In genomic region chrX:106830494-106830893, GRCm38 (mm10) we compare ENCODE assay signal across 27 mouse cellular contexts. TPM values are rescaled to one million over a fixed set of nuclear protein-coding genes. Genes with fewer than 3 reads are reported as not detected.
DNase-seq lines count a peak whose midpoint lies in the region; ATAC-seq and TF ChIP-seq lines count a peak whose summit lies in the region.
"Had no signal": no experiment of that assay in that cellular context is flagged by ENCODE, and none has a peak within 500 bp of the region (broad histone marks: within the 10 kb centered on the region; RNA-seq: fewer than 3 reads in every experiment).

No protein-coding gene starts in this region.

- no peak for TF ChIP-seq CTCF in thymus, adult 2 months (IDR thresholded peaks at IDR 0.05; ENCODE audit: borderline replicate concordance, control insufficient read depth, extremely low read depth, insufficient read depth, low read length, poor library complexity)

- no peaks in the 10 kb centered on the region for H3K4me1 ChIP-seq in embryonic facial prominence, embryonic 14.5 days (ENCODE audit: control insufficient read depth, insufficient read depth, low read length)
- no peaks in the 10 kb centered on the region for H3K4me1 ChIP-seq in embryonic facial prominence, embryonic 10.5 days
- 0 out of 2 replicates have a peak, but pooled peaks cover 2% of the 10 kb centered on the region for H3K4me1 ChIP-seq in thymus, adult 2 months (replicated peaks; ENCODE audit: control insufficient read depth, insufficient read depth, low read length)
- no peaks in the 10 kb centered on the region for H3K4me1 ChIP-seq in limb, embryonic 14.5 days (ENCODE audit: control insufficient read depth, insufficient read depth, low read length)
- H3K4me1 ChIP-seq: embryonic facial prominence, embryonic 13.5 days; forebrain, embryonic 12.5 days; hindbrain, embryonic 13.5 days had no signal

- 59% methylated on average over 1 of the region's 1 CpGs for WGBS in embryonic facial prominence, embryonic 14.5 days
- 94% methylated on average over 1 of the region's 1 CpGs for WGBS in embryonic facial prominence, embryonic 10.5 days
- WGBS in thymus, adult 2 months, result 9% methylated on average over 1 of the region's 1 CpGs
- 50% methylated on average over 1 of the region's 1 CpGs for WGBS in limb, embryonic 14.5 days

- no peak overlapping the region for H3K4me3 ChIP-seq in embryonic facial prominence, embryonic 14.5 days (ENCODE audit: low read depth, low read length)
- H3K4me3 ChIP-seq in embryonic facial prominence, embryonic 10.5 days, result no peak overlapping the region
- H3K4me3 ChIP-seq in thymus, adult 2 months (ENCODE audit: control insufficient read depth, insufficient read depth, low read length), result no peak overlapping the region
- H3K4me3 ChIP-seq in limb, embryonic 14.5 days (replicated peaks; ENCODE audit: low read length), result no peak overlapping the region
- H3K4me3 ChIP-seq: embryonic facial prominence, embryonic 13.5 days; erythroblast, embryonic 14.5 days; forebrain, embryonic 12.5 days; heart, adult 2 months; hindbrain, embryonic 13.5 days had no signal

- H3K9ac ChIP-seq in embryonic facial prominence, embryonic 14.5 days (ENCODE audit: low read depth, low read length), result no peak overlapping the region
- no peak overlapping the region for H3K9ac ChIP-seq in limb, embryonic 14.5 days (ENCODE audit: low read depth, low read length, severe bottlenecking)
- H3K9ac ChIP-seq: embryonic facial prominence, embryonic 13.5 days; forebrain, embryonic 12.5 days; hindbrain, embryonic 13.5 days had no signal

- H3K4me2 ChIP-seq in embryonic facial prominence, embryonic 14.5 days (ENCODE audit: low read depth, low read length), result no peak overlapping the region
- H3K4me2 ChIP-seq in limb, embryonic 14.5 days (replicated peaks; ENCODE audit: low read depth, low read length, severe bottlenecking), result no peak overlapping the region
- H3K4me2 ChIP-seq: embryonic facial prominence, embryonic 13.5 days; forebrain, embryonic 12.5 days; heart, embryonic 11.5 days; hindbrain, embryonic 13.5 days had no signal

- H3K36me3 ChIP-seq in embryonic facial prominence, embryonic 14.5 days (ENCODE audit: control insufficient read depth, insufficient read depth, low read length), result no peaks in the 10 kb centered on the region
- H3K36me3 ChIP-seq in embryonic facial prominence, embryonic 10.5 days (replicated peaks), result no peaks in the 10 kb centered on the region
- no peaks in the 10 kb centered on the region for H3K36me3 ChIP-seq in thymus, adult 2 months (ENCODE audit: control insufficient read depth, insufficient read depth, low read length)
- no peaks in the 10 kb centered on the region for H3K36me3 ChIP-seq in limb, embryonic 14.5 days (ENCODE audit: control insufficient read depth, insufficient read depth, low read length)
- H3K36me3 ChIP-seq: embryonic facial prominence, embryonic 13.5 days; forebrain, embryonic 12.5 days; G1E; hindbrain, embryonic 13.5 days had no signal

- peak; percentile 54 for DNase-seq in embryonic facial prominence, embryonic 14.5 days (ENCODE audit: low spot score)
- DNase-seq in embryonic facial prominence, embryonic 10.5 days (ENCODE audit: low spot score), result no peak
- DNase-seq in layer of hippocampus, adult 11-12 months (ENCODE audit: low spot score), result peak; percentile 2
- no peak for DNase-seq in layer of hippocampus, postnatal 25 days (ENCODE audit: extremely low spot score in 1 of 2, low spot score in 1 of 2)
- DNase-seq in thymus, adult 2 months, result no peak
- DNase-seq in thymus, adult 18-20 months, result no peak
- DNase-seq in limb, embryonic 14.5 days (ENCODE audit: low spot score), result peak; percentile 36
- no peak for DNase-seq in testis, postnatal 14 days (ENCODE audit: low spot score)
- DNase-seq: adrenal gland, postnatal 10 days; B cell, adult 2 months; cerebellum, adult 11-12 months; cerebellum, adult 9-10 months; cerebellum, postnatal 25 days; gastrocnemius, postnatal 14 days; heart, adult 2 months; heart, postnatal 10 days had no signal

- no peaks in the 10 kb centered on the region for H3K27me3 ChIP-seq in embryonic facial prominence, embryonic 14.5 days (replicated peaks; ENCODE audit: control insufficient read depth, insufficient read depth, low read length)
- H3K27me3 ChIP-seq in embryonic facial prominence, embryonic 10.5 days (replicated peaks; ENCODE audit: low read depth, poor library complexity, severe bottlenecking), result 0 out of 2 replicates have a peak, but pooled peaks cover 8% of the 10 kb centered on the region
- H3K27me3 ChIP-seq in thymus, adult 2 months (ENCODE audit: control insufficient read depth, insufficient read depth, low read length), result no peaks in the 10 kb centered on the region
- H3K27me3 ChIP-seq in limb, embryonic 14.5 days (ENCODE audit: control insufficient read depth, insufficient read depth, low read length), result no peaks in the 10 kb centered on the region
- H3K27me3 ChIP-seq: forebrain, embryonic 12.5 days; hindbrain, embryonic 13.5 days had no signal

- H3K9me3 ChIP-seq in embryonic facial prominence, embryonic 14.5 days (ENCODE audit: control insufficient read depth, low read length), result no peaks in the 10 kb centered on the region
- no peaks in the 10 kb centered on the region for H3K9me3 ChIP-seq in embryonic facial prominence, embryonic 10.5 days
- H3K9me3 ChIP-seq in limb, embryonic 14.5 days (ENCODE audit: control insufficient read depth, low read length), result no peaks in the 10 kb centered on the region
- H3K9me3 ChIP-seq: embryonic facial prominence, embryonic 13.5 days; forebrain, embryonic 12.5 days; G1E; hindbrain, embryonic 13.5 days had no signal

- TF ChIP-seq POLR2A in thymus, adult 2 months (IDR thresholded peaks at IDR 0.05; ENCODE audit: control insufficient read depth, extremely low read depth, insufficient read depth, low read length, poor library complexity), result no peak
- TF ChIP-seq POLR2A in limb, embryonic 14.5 days (IDR thresholded peaks at IDR 0.05; ENCODE audit: borderline replicate concordance, extremely low read depth, insufficient read depth, insufficient read length), result no peak

- H3K27ac ChIP-seq in embryonic facial prominence, embryonic 14.5 days (replicated peaks; ENCODE audit: low read depth, low read length), result no peak overlapping the region
- H3K27ac ChIP-seq in embryonic facial prominence, embryonic 10.5 days (replicated peaks), result no peak overlapping the region
- H3K27ac ChIP-seq in thymus, adult 2 months (ENCODE audit: control insufficient read depth, insufficient read depth, low read length), result peak overlapping the region; percentile 82; the same call in 1 of the 2 replicates
- H3K27ac ChIP-seq in limb, embryonic 14.5 days (replicated peaks; ENCODE audit: low read depth, low read length), result no peak overlapping the region
- H3K27ac ChIP-seq: embryonic facial prominence, embryonic 13.5 days; forebrain, embryonic 12.5 days; heart, adult 2 months; hindbrain, embryonic 13.5 days; hindbrain, postnatal 0 days had no signal

- peak; percentile 47; the same call in 1 of the 2 replicates for ATAC-seq in embryonic facial prominence, embryonic 14.5 days (ENCODE audit: low read depth)
- ATAC-seq in limb, embryonic 14.5 days (ENCODE audit: low FRiP score, low read depth), result 0 out of 2 replicates have a peak, but pooled peaks have one; percentile 30
- ATAC-seq: CD4-positive, CD25-positive, alpha-beta regulatory T cell, adult 4 months; forebrain, embryonic 16.5 days; hindbrain, postnatal 0 days had no signal

RNA-seq across cellular contexts. Expression of gene Rtl3, which starts 9.9 kb away (rescaled TPM):
- polyA plus RNA-seq in embryonic facial prominence, embryonic 14.5 days (2014; fragmentation: Nextera tagmentation; extraction: Ambion mirVana), result 114 and 129 TPM in 2 replicates
- 1.4 and 3.8 TPM in 2 replicates for polyA plus RNA-seq in embryonic facial prominence, embryonic 10.5 days (2016; fragmentation: Nextera tagmentation; extraction: Ambion mirVana)
- total RNA-seq in layer of hippocampus, postnatal 25 days (2021), result 1 to 10 TPM; 2.8 to 3.3 TPM
- polyA plus RNA-seq in thymus, adult 2 months (2012; rRNA removed), result 0.11 and 0.24 TPM in 2 replicates
- 130 and 150 TPM in 2 replicates for polyA plus RNA-seq in limb, embryonic 14.5 days (2012; rRNA removed)
- polyA plus RNA-seq in limb, embryonic 14.5 days (2014; fragmentation: Nextera tagmentation; extraction: Ambion mirVana), result 89.8 and 99.1 TPM in 2 replicates
- total RNA-seq: hematopoietic stem cell, adult 5-6 weeks had no signal
- polyA plus RNA-seq: CD4-positive, CD25-positive, alpha-beta regulatory T cell, adult 4 months; cortical plate, adult 2 months; erythroblast, embryonic 14.5 days; G1E had no signal

Comparison
In these comparisons a context has a peak if more than half of its experiments do, and no peak if none do; other contexts are left out.
1. DNase-seq: peak in embryonic facial prominence, embryonic 14.5 days (single experiment), layer of hippocampus, adult 11-12 months (single experiment) and limb, embryonic 14.5 days (single experiment); none in embryonic facial prominence, embryonic 10.5 days (single experiment), layer of hippocampus, postnatal 25 days (0 of 2), thymus, adult 2 months (single experiment), thymus, adult 18-20 months (0 of 2) and testis, postnatal 14 days (single experiment).
2. RNA of gene Rtl3, which starts 9.9 kb away (polyA plus RNA-seq): 89.8 to 150 TPM in limb, embryonic 14.5 days and 114 to 129 TPM in embryonic facial prominence, embryonic 14.5 days; 1.4 to 3.8 TPM in embryonic facial prominence, embryonic 10.5 days and 0.11 to 0.24 TPM in thymus, adult 2 months; every median in the first group is over 10 times any median in the second.